Mouse (Mus musculus) cerebellum, postnatal 36 days (tissue): ENCODE measurements at regions not wholly inside any gene's neighbourhood (a gene's known extent, or its start where the extent isn't known, plus 50 kb on each side); places are given as distances from the start of the nearest gene placed in this dataset.
"Not testable (repeated sequence)": the region's sequence is repeated elsewhere in the genome, so short reads cannot be mapped to it uniquely, and the experiment has no call there.

Experiments
- DNase-seq, 2 experiments: peaks; one replicate each; pipeline ENCODE4 v3.0.0; 2021 to 2022; ENCODE audit warnings: mixed read lengths in 2 of 2

DNA sequence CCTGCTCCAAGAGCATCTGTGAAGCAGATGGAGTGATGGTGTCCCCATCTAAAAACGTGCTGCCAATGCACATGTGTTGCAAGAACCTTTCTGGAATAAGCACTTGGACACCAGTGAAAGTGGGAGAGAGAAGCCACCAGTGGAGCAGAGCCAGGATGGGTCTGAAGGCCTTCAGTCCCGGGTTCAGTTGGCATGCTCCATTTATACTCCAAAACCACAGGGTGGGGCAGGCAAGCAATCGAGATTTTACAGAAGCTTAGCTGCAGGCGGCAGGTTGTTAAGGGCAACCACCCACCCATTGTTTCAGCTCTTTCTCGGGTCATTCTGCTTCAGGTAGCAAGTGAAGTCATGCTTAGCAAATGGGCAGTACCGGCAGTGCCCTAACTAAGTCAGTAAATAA, 51.8 kb upstream of the Sv2b start:
- peak in 1 of 2 experiments; percentile 20 for DNase-seq

DNA sequence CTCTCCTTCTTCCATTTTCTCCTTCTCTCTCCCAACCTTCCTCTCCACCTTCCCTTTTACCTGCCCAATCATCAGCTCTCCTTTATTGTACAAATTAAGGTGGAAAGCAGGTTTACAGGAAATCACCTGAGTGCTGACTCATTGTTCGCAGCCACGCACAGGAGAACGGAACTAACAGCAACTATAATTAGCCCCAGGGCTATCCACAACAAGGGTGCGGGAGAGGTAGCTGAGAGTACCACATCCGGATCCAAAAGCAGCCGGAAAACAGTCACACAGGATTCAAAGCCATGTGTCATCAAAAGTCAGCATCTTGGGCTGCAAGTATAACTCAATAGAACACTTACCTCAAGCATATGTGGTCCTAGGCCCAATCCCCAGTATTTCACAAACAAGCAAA, 53.5 kb upstream of the Sv2b start:
- no peak for DNase-seq

- no peak for DNase-seq
Measured at GRCm38 (mm10) chr7:75365480-75365879, 56.4 kb upstream of the Sv2b start.

DNA sequence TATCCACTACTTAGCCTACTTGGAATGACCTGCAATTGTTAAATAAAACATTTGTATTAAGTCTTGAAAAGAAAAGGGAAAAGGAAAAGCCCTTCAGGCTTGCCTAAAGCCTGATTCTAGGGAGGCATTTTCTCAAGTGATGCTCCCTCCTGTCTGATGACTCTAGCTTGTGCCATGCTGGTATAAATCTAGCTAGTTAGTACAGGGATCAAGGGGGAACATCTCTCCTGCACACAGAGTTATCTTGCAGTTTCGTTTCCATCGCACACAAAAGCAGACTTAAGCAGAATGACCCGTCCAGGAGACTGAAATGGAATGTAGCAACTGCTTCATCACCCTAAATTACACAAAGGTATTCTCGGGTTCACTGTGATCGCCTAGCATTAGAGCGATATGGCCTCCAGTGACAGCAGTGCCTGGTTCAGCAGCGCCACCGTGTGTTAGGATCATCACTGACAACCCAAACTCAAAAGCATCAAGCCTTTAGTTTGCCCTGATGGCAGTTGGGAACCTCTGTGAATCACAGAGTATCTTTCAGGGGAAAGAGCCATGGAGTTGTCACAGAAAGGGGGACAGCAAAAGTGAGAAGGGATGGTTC, 57.3 kb upstream of the Sv2b start:
- DNase-seq: peak; percentile 90 to 96

- DNase-seq: no peak
Measured at GRCm38 (mm10) chr7:75368315-75368714, 59.3 kb upstream of the Sv2b start.

DNA sequence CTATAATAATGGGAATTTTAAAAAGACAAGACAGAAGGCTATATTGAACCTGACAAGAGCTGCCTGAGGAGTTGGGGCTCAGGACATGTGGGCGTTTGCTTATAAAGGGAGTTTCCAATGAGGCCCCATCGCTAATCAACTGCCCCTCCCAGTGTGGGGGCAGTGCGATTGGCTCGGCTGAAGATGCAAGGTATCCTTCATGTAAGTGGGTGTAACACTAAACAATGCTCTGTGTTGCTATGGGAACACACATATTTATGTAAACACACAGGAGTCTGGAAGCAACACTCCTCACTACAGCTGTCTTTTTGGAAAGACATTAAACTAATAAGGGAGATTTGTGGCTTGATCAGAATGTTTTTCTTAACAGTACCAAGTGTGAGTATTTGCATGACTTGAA, 60.3 kb upstream of the Sv2b start:
- DNase-seq: no peak

DNA sequence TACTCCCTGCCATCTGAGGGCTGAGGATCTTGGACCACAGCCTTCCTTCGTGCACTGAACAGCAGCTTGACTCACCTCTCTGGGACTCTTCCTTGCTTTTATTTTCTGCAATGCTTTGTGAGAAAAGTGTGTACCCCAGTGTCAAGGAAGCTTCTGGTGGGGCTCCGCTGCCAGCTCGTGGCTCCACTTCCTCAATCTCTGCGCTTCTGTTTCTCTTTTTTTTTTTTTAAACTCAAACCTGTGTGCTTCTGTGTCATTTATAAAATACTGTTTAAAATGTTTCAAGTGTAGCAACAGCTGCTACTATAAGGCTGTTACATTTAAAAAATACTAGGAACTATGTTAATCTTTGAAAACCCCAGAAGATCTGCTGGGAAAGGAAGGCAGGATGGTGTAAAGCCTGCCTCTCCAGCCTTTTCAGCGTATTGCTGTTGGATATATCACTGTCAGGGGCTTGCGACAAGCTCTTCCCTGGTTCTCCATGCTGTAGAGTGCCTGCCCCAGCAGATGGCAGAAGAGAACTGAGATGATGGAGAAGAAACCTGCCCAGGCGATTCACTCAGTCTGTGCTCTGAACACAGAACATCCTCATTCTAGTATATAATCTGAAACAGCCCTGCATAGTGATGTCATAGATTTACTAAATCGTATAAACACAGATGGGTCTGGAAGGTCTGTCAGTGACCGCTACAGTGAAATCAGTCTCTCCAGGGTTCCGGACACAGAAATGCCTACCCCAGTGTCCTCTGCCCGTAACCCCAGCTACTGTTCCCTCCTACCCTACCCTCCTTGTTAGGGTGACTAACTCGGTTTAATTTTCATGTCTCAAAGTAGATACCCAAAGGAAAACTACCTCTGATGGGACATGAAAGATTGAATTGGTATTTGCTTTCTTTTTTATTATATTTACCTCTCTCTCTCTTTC, 61.8 kb upstream of the Sv2b start:
- peak; percentile 82 to 84 for DNase-seq

DNA sequence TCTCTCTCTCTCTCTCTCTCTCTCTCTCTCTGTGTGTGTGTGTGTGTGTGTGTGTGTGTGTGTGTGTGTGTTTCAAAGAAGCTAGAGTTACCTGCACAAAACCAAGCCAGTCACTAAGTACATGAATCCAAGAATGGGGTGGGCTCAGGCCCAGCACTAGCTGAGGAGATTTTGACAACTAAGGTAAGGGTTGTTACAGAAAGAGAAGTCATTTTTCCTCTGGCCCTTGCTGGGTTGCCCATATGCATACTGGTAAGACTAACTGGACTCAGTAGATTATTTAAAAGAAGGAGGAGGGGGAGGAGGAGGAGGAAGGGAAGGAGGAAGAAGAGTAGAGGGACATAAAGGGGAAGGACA, 62.4 kb upstream of the Sv2b start:
- DNase-seq: no peak

DNA sequence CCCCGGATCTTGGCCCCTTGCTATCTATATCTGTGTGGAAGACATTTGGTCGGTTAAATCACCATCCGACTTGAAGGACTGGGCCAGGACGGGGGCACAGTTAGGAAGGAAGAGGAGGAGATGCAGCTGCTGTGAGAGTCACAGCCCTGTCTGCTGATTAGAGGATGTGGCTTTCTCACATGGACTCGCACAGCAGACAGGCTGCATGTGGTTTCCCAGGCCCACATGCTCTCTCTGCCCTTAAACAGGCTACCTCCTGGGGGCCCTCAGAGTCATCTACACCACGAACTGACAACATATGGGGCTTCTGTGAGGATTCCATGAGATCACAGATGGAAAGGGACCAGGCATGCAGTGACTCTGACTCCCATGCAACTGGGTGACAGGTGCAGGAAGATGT, 62.9 kb upstream of the Sv2b start:
- DNase-seq: peak in 1 of 2 experiments; percentile 19

GRCm38 (mm10) chr7:75372892-75373444, 63.9 kb upstream of the Sv2b start:
- DNase-seq: no peak

- DNase-seq: no peak
Measured at GRCm38 (mm10) chr7:75374506-75374905, 65.4 kb upstream of the Sv2b start.

GRCm38 (mm10) chr7:75379595-75379994, 70.5 kb upstream of the Sv2b start:
- no peak for DNase-seq

GRCm38 (mm10) chr7:75384506-75384911, 70.8 kb upstream of the Akap13 start:
- DNase-seq: no peak

- DNase-seq: no peak
Measured at GRCm38 (mm10) chr7:75387033-75387432, 68.3 kb upstream of the Akap13 start.

- no peak for DNase-seq
Measured at GRCm38 (mm10) chr7:75387821-75388431, 67.4 kb upstream of the Akap13 start.

- DNase-seq: no peak
Measured at GRCm38 (mm10) chr7:75390162-75390561, 65.2 kb upstream of the Akap13 start.

- DNase-seq: no peak
Measured at GRCm38 (mm10) chr7:75392783-75393182, 62.6 kb upstream of the Akap13 start.

DNA sequence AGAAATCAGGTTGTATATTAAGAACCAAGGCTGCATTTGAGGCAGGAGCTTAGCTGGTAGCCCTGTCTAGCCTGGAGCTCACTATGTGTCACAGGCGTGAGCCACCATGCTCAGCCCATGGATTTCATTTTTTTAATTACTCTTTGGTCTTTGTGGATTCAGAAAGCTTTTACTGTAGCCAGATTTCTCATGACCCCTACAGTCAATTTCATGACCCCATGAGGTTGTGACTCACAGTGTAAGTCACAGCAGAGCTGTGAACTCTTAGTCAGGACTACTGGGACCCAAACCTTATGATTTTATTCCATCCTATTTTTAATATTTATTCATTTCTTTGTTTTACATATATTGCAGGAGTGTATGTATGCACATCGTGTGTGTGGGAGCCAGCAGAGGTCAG, 61.9 kb upstream of the Akap13 start:
- DNase-seq: no peak

- no peak for DNase-seq
Measured at GRCm38 (mm10) chr7:75394866-75395580, 60.3 kb upstream of the Akap13 start.

- no peak for DNase-seq
Measured at GRCm38 (mm10) chr7:75397559-75397958, 57.8 kb upstream of the Akap13 start.

DNA sequence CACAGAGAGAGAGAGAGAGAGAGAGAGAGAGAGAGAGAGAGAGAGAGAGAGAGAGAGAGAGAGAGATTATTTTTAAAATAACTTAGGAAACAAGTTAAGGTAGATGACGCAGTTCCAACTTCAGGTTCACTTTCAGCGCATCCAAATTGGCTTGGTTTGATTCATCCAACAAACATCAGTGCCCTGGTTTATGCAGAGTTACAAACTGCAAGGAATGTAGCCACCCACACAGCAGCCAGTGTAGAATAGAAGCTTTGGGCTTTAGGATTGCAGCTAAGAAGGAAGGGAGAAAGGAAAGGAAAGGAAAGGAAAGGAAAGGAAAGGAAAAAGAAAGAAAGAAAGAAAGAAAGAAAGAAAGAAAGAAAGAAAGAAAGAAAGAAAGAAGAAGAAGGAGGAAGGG, 56.9 kb upstream of the Akap13 start:
- DNase-seq: not testable (repeated sequence)

- DNase-seq: peak in 1 of 2 experiments; percentile 12
Measured at GRCm38 (mm10) chr7:75398904-75399724, 56.2 kb upstream of the Akap13 start.
